Mouse (Mus musculus) bone marrow, adult 2 months (tissue): Measurements from ENCODE around the gene Anxa11.

Source experiments
- CTCF ChIP-seq: fragments of 200-500 bp; IDR thresholded peaks from 2 replicates; pipeline ENCODE4 v1.5.1; 2011; ENCODE audit warnings: low read length, control low read depth; ENCODE audit not compliant: control insufficient read depth, insufficient read depth
- POLR2A ChIP-seq: fragments of 200-500 bp; IDR thresholded peaks from 2 replicates; pipeline ENCODE4 v1.6.1; 2011; ENCODE audit warnings: low read depth, mild to moderate bottlenecking, control low read depth, low read length, borderline replicate concordance; ENCODE audit not compliant: control insufficient read depth

GRCm38 (mm10) chr14:25863721-25864120 is 21.8 kb downstream of the Anxa11 start:
- TF ChIP-seq CTCF (no peak), POLR2A (no peak)
